Mouse (Mus musculus) erythroblast, embryonic 14.5 days (primary cell): ENCODE measurements around the gene B020031M17Rik.
"Not testable (repeated sequence)": the region's sequence is repeated elsewhere in the genome, so short reads cannot be mapped to it uniquely, and the experiment has no call there.

Experiments used
- GATA1 ChIP-seq: IDR thresholded peaks from 2 replicates; pipeline ENCODE4 v1.6.1; 2012; ENCODE audit warnings: low read length, inconsistent platforms, mixed read lengths
- TAL1 ChIP-seq: IDR thresholded peaks from 3 replicates; pipeline ENCODE4 v1.6.1; 2012; ENCODE audit warnings: low read length, inconsistent platforms, mixed read lengths

GRCm38 (mm10) chr13:119929172-119929571 lies 21.4 kb downstream of the B020031M17Rik start, which contains the start of gene Gm21761:
- TF ChIP-seq GATA1, TAL1: not testable (repeated sequence)
